Mouse (Mus musculus): ENCODE measurements around the gene Gm49394. TPM values are rescaled to one million over a fixed set of nuclear protein-coding genes. Genes with fewer than 3 reads are reported as not detected.

Gm49394 gene
- total and polyA plus RNA-seq, 3 experiments: not detected

GRCm38 (mm10) chr7:142675644-142676043 lies 5.9 kb upstream of the Gm49394 start:
- H3K79me2 ChIP-seq (replicated peaks; ENCODE audit: control insufficient read depth, insufficient read depth, low read length): no peaks in the 10 kb centered on the region
- WGBS: 3% methylated on average over 3 of the region's 3 CpGs
- DNase-seq: no peak
- no peaks in the 10 kb centered on the region for H3K36me3 ChIP-seq (ENCODE audit: control insufficient read depth, insufficient read depth, low read length)
- H3K27ac ChIP-seq: no peak overlapping the region
- intact Hi-C loops (cut with DNase I): loop anchor here (5.0 kb wide), 3 partner anchors 138 to 358 kb away; partner anchors contain the start of gene Syt8
- H3K27me3 ChIP-seq (ENCODE audit: control insufficient read depth, insufficient read depth, low read length): no peaks in the 10 kb centered on the region
- TF ChIP-seq EP300 (IDR thresholded peaks at IDR 0.05; ENCODE audit: insufficient read depth, low read depth, low read length): no peak
- peak; percentile 73 for TF ChIP-seq CTCF (IDR thresholded peaks at IDR 0.05)
- no peak for TF ChIP-seq POLR2A (IDR thresholded peaks at IDR 0.05; ENCODE audit: insufficient read depth, low read depth, low read length)
- H3K4me1 ChIP-seq (ENCODE audit: control insufficient read depth, insufficient read depth, low read length): no peaks in the 10 kb centered on the region
- H3K4me3 ChIP-seq: no peak overlapping the region
- H3K9ac ChIP-seq (ENCODE audit: low read depth, low read length): no peak overlapping the region

DNA sequence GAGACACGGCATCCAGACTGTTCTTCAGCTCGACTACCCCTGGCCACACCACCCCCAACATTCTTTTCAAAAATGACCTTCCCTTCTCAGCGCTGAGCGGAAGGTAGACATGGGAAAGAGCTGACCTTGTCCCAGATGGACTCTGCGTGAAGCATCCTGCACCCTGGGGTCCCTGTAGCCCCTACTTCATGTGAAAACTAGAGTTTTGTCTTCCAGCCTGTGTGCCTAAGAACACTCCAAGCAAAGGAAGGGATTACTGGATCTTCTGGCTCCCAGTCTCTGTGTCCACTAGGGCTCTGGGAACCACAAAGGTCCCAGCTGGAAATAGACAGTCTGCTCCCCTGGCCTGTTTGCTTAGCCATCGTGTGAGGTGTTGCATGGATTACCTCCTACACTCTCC lies 5.4 kb upstream of the Gm49394 start:
- Histone ChIP-seq H3K4me1 (ENCODE audit: control insufficient read depth, insufficient read depth, low read length) (no peaks in the 10 kb centered on the region), H3K27ac (no peak overlapping the region), H3K27me3 (ENCODE audit: control insufficient read depth, insufficient read depth, low read length) (no peaks in the 10 kb centered on the region), H3K79me2 (replicated peaks; ENCODE audit: control insufficient read depth, insufficient read depth, low read length) (no peaks in the 10 kb centered on the region), H3K36me3 (ENCODE audit: control insufficient read depth, insufficient read depth, low read length) (no peaks in the 10 kb centered on the region), H3K4me3 (no peak overlapping the region), H3K9ac (ENCODE audit: low read depth, low read length) (no peak overlapping the region)
- 67% methylated on average over 6 of the region's 6 CpGs for WGBS
- no peak for DNase-seq
- TF ChIP-seq POLR2A (IDR thresholded peaks at IDR 0.05; ENCODE audit: insufficient read depth, low read depth, low read length): no peak
- no peak for TF ChIP-seq EP300 (IDR thresholded peaks at IDR 0.05; ENCODE audit: insufficient read depth, low read depth, low read length)
- no peak for TF ChIP-seq CTCF (IDR thresholded peaks at IDR 0.05)
- intact Hi-C loops (cut with DNase I): loop anchor here (5.0 kb wide), 3 partner anchors 138 to 358 kb away; partner anchors contain the start of gene Syt8

DNA sequence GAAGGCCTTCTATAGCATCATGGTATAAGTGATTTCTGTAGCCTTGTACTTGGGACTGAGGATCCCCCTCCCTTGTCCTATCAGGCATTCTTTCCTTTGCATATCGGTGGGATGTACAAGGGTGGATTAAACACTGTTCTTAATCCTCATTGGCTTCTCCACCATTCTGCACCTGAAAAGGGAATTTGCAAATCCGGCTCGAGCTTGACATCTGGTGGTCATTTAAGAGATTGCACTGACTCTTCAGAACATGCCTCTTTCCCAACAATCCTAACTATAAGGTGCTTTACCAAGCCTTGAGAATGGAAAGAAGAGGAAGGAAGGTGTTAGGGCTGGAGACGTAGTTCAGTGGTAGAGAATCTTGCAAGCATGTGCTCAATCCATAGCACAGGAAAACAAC lies 2.4 kb upstream of the Gm49394 start:
- no peak for DNase-seq
- WGBS: 17% methylated on average over 4 of the region's 4 CpGs

DNA sequence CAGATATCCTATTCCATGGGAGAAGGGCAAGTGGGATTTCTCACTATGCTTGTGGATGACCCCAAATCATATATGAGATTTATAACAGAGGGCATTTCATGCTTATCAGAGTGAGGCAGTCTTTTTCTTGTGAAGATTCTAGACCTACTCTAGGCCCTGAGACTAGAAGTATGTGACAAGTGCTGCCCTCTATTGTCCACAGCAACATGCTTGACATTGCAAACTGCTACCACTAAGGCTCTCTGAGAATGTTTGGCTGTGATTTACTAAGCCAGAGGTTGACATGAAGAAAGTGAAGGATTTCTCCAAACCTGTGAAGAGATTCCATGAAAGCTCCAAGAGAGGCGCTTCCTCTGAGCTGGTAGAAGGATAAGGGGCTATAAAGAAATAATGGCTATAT lies 1.3 kb upstream of the Gm49394 start:
- peaks cover 3% of the 10 kb centered on the region for H3K4me1 ChIP-seq (ENCODE audit: control insufficient read depth, insufficient read depth, low read length)
- H3K27me3 ChIP-seq (ENCODE audit: control insufficient read depth, insufficient read depth, low read length): no peaks in the 10 kb centered on the region
- 98% methylated on average over 1 of the region's 1 CpGs for WGBS
- no peaks in the 10 kb centered on the region for H3K36me3 ChIP-seq (ENCODE audit: control insufficient read depth, insufficient read depth, low read length)
- H3K9ac ChIP-seq (ENCODE audit: low read depth, low read length): no peak overlapping the region
- H3K4me3 ChIP-seq: no peak overlapping the region
- no peak overlapping the region for H3K27ac ChIP-seq
- intact Hi-C loops (cut with DNase I): loop anchor here (5.0 kb wide), 1 partner anchor 339 kb away; no protein-coding TSS in a partner anchor
- TF ChIP-seq POLR2A (IDR thresholded peaks at IDR 0.05; ENCODE audit: insufficient read depth, low read depth, low read length): no peak
- no peak for TF ChIP-seq EP300 (IDR thresholded peaks at IDR 0.05; ENCODE audit: insufficient read depth, low read depth, low read length)
- TF ChIP-seq CTCF (IDR thresholded peaks at IDR 0.05): peak; percentile 18
- no peaks in the 10 kb centered on the region for H3K79me2 ChIP-seq (replicated peaks; ENCODE audit: control insufficient read depth, insufficient read depth, low read length)
- DNase-seq: no peak

More for the DNA sequence above, 2.4 kb upstream of the Gm49394 start:
- H3K27me3 ChIP-seq (ENCODE audit: control insufficient read depth, insufficient read depth, low read length): no peaks in the 10 kb centered on the region
- no peak overlapping the region for H3K27ac ChIP-seq
- TF ChIP-seq EP300 (IDR thresholded peaks at IDR 0.05; ENCODE audit: insufficient read depth, low read depth, low read length) (no peak), CTCF (IDR thresholded peaks at IDR 0.05) (peak; percentile 89), POLR2A (IDR thresholded peaks at IDR 0.05; ENCODE audit: insufficient read depth, low read depth, low read length) (no peak)
- H3K4me1 ChIP-seq (ENCODE audit: control insufficient read depth, insufficient read depth, low read length): peaks cover under 1% of the 10 kb centered on the region; the same call in 1 of the 2 replicates
- H3K9ac ChIP-seq (ENCODE audit: low read depth, low read length): no peak overlapping the region
- H3K36me3 ChIP-seq (ENCODE audit: control insufficient read depth, insufficient read depth, low read length): no peaks in the 10 kb centered on the region
- H3K4me3 ChIP-seq: no peak overlapping the region
- intact Hi-C loops (cut with DNase I): loop anchor here (1.0 to 5.0 kb wide), 3 partner anchors 62 to 340 kb away; no protein-coding TSS in a partner anchor
- H3K79me2 ChIP-seq (replicated peaks; ENCODE audit: control insufficient read depth, insufficient read depth, low read length): no peaks in the 10 kb centered on the region

- no peaks in the 10 kb centered on the region for H3K36me3 ChIP-seq (ENCODE audit: control insufficient read depth, insufficient read depth, low read length)
- H3K27me3 ChIP-seq (ENCODE audit: control insufficient read depth, insufficient read depth, low read length): peaks cover 10% of the 10 kb centered on the region
- no peak overlapping the region for H3K9ac ChIP-seq (ENCODE audit: low read depth, low read length)
- TF ChIP-seq POLR2A (IDR thresholded peaks at IDR 0.05; ENCODE audit: insufficient read depth, low read depth, low read length) (no peak), CTCF (IDR thresholded peaks at IDR 0.05) (no peak), EP300 (IDR thresholded peaks at IDR 0.05; ENCODE audit: insufficient read depth, low read depth, low read length) (no peak)
- intact Hi-C loops (cut with DNase I): no loop called here
- no peak overlapping the region for H3K4me3 ChIP-seq
- 94% methylated on average over 1 of the region's 1 CpGs for WGBS
- DNase-seq: no peak
- H3K27ac ChIP-seq: no peak overlapping the region
- H3K79me2 ChIP-seq (replicated peaks; ENCODE audit: control insufficient read depth, insufficient read depth, low read length): no peaks in the 10 kb centered on the region
- H3K4me1 ChIP-seq (ENCODE audit: control insufficient read depth, insufficient read depth, low read length): peaks cover 3% of the 10 kb centered on the region
Observed at GRCm38 (mm10) chr7:142668328-142668727, 1.4 kb downstream of the Gm49394 start.

- no peak for DNase-seq
- H3K27ac ChIP-seq: no peak overlapping the region
- H3K4me1 ChIP-seq (ENCODE audit: control insufficient read depth, insufficient read depth, low read length): peaks cover 3% of the 10 kb centered on the region
- peaks cover 10% of the 10 kb centered on the region for H3K27me3 ChIP-seq (ENCODE audit: control insufficient read depth, insufficient read depth, low read length)
- H3K79me2 ChIP-seq (replicated peaks; ENCODE audit: control insufficient read depth, insufficient read depth, low read length): no peaks in the 10 kb centered on the region
- TF ChIP-seq POLR2A (IDR thresholded peaks at IDR 0.05; ENCODE audit: insufficient read depth, low read depth, low read length): no peak
- no peak for TF ChIP-seq EP300 (IDR thresholded peaks at IDR 0.05; ENCODE audit: insufficient read depth, low read depth, low read length)
- no peak for TF ChIP-seq CTCF (IDR thresholded peaks at IDR 0.05)
- WGBS: 97% methylated on average over 18 of the region's 18 CpGs
- H3K4me3 ChIP-seq: no peak overlapping the region
- intact Hi-C loops (cut with DNase I): no loop called here
- no peaks in the 10 kb centered on the region for H3K36me3 ChIP-seq (ENCODE audit: control insufficient read depth, insufficient read depth, low read length)
- H3K9ac ChIP-seq (ENCODE audit: low read depth, low read length): no peak overlapping the region
Observed at GRCm38 (mm10) chr7:142667521-142667920, 2.2 kb downstream of the Gm49394 start.
